Mouse (Mus musculus) T-cell, adult 2 months (primary cell): Measurements from ENCODE around the gene Xrcc6.

Experiments
- DNase-seq: peaks from one replicate; pipeline ENCODE4 v3.0.0; 2022; ENCODE audit warnings: low spot score

The Xrcc6 gene

DNA sequence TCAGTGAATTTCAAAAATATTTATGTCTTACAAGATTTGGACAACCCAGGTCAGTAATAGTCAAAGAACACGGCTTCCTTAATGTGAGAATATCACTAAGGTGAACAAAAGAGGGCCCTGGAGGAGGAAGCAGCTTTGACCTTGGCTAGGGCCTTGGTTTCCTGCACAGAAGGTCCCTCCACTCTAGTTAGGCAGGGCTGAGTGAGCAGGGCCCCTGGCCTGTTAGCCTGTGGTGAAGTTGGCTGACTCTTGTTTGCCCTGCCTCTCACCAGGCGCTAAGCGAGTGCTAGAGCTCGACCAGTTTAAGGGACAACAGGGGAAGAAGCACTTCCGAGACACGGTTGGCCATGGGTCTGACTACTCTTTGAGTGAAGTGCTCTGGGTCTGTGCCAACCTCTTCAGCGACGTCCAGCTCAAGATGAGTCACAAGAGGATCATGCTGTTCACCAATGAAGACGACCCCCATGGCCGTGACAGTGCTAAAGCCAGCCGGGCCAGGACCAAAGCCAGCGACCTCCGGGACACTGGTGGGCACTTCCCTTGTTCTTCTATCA is 35.0 kb downstream of the Xrcc6 start:
- DNase-seq: no peak

GRCm38 (mm10) chr15:82023965-82024635 is 36.5 kb downstream of the Xrcc6 start:
- no peak for DNase-seq

DNA sequence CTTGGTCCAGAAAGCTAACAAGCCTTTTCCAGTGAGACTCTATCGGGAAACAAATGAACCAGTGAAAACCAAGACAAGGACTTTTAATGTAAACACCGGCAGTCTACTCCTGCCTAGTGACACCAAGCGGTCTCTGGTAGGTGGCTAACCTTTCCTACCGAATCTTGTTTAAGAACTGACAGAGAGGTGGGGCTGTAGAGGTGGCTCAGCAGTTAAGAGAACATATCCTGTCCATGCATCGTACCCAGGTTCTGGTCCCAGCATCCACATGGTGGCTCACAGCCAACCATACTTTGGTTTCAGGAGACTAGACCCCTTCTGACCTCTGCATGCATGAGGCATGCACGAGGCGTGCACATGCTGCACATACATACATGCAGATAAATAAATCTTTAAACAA is 39.6 kb downstream of the Xrcc6 start:
- DNase-seq: no peak

GRCm38 (mm10) chr15:82027726-82028125 is 40.1 kb downstream of the Xrcc6 start:
- DNase-seq: no peak

DNA sequence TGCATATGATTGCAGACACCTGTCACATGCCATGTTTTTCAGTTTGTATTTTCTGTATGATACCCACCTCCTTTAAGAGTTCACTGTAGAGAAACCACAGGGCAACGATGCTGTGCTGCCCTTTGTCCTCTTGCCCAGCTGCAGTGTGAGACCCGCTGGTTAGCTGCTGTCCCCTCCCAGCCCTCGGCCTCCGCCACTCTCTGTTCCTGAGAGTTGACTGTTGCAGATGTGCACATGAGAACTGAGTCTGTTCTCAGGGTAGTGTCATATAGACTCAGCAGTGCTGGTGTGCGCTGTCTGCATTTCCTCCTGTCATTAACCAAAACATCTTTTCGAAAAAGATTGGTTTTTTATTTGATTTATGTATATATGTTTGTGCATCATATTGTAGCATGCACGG is 44.8 kb downstream of the Xrcc6 start:
- DNase-seq: no peak

DNA sequence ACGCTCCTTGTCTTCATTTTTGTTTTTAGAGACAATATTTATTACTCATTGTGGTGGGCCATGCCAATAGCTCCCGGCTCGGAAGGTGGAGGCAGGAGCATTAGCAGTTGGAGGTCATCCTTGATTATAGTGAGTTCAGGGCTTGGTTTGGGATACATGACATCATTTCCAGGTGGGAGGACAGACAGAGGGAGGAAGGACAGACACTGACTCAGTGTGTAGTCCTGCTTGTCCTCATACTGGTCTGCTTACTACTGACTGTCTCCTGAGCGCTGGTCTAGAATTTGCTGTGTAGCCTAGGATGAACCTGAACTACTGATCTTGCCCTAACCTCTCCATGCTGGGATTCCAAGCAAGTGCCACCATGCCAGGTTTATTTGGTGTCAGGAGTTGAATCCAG is 46.1 kb downstream of the Xrcc6 start, which contains the start of gene Desi1:
TSS of gene Desi1 (minus strand) at position 101 of the 400 bp plus-strand sequence.
- DNase-seq: no peak

GRCm38 (mm10) chr15:82035904-82036689 is 48.5 kb downstream of the Xrcc6 start:
- DNase-seq: peak; percentile 59

DNA sequence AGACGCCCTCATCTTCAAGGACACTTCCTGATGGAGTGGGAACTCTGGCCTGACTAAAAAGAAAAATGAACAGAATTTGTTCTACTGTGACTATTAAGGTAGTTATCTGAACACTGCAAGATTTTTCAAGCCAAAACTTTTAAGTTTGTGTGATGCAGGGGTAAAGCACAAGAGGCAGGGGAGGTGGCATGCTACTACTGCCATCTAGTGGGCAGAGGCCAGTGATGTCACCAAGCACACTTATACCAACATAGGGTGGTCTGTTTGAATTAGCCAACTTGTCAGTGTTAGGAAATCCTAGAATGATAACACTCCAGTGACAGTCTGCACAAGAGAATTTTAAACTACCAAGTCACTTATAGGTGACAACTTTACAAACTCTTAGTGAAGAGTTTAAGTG is 53.0 kb downstream of the Xrcc6 start:
- DNase-seq: peak; percentile 63

DNA sequence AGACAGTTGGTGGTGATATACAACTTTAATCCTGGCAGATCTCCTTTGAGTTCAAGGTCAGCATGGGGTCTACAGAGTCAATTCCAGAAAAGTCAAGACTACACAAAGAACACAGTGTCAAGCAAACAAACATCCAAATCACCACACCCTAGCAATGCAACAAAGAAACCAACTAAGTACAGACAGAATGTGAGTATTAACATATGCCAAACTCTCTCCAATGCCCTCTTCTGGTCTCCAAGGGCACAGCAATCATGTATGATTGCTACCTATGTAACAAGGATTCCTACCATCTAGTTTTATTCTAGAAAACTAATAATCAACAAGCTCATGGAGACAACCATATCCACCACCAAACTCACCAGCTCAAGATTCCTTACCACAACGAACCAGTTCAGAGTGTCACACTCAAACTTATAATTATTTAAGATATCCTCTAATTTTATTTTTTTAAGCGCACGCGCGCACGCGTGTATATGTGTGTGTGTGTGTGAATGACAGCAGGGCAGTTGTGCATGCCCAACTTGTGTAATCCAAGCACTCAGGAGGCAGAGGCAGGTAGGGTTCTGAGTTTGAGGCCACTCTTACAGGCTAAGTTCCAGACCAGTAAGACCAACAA is 56.6 kb downstream of the Xrcc6 start:
- peak; percentile 36 for DNase-seq

GRCm38 (mm10) chr15:82046246-82046891 is 58.7 kb downstream of the Xrcc6 start:
- no peak for DNase-seq

GRCm38 (mm10) chr15:82047080-82047883 is 59.6 kb downstream of the Xrcc6 start, which contains the start of gene Snu13:
TSS of gene Snu13 (minus strand) at chr15:82047598.
- DNase-seq: peak; percentile 94

GRCm38 (mm10) chr15:82052544-82052943 is 64.9 kb downstream of the Xrcc6 start:
- DNase-seq: no peak

GRCm38 (mm10) chr15:82058719-82059201 is 71.1 kb downstream of the Xrcc6 start, which contains the start of gene 4930407I10Rik:
TSS of gene 4930407I10Rik (plus strand) at chr15:82059151.
- no peak for DNase-seq

DNA sequence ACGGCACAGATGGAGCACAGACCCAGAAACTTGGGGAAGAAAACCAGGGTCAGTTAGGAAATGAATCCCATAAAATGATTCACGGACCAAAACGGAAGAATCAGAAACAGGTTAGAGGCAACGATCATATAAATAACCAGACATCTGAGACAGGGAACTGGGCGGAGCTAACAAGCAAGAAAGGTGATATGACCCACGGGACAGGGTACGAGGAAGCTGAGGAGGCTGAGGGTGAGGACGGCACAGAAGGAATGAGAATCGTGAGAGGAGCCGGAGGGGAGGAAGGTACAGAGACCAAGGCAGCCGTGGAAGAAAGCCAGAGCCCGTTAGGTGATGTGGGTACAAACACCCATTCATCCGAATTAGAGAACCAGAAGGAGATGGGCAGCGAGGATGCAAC is 76.3 kb downstream of the Xrcc6 start:
- DNase-seq: no peak

- peak; percentile 42 for DNase-seq
These were observed 77.9 kb downstream of the Xrcc6 start for GRCm38 (mm10) chr15:82065511-82065910.

DNA sequence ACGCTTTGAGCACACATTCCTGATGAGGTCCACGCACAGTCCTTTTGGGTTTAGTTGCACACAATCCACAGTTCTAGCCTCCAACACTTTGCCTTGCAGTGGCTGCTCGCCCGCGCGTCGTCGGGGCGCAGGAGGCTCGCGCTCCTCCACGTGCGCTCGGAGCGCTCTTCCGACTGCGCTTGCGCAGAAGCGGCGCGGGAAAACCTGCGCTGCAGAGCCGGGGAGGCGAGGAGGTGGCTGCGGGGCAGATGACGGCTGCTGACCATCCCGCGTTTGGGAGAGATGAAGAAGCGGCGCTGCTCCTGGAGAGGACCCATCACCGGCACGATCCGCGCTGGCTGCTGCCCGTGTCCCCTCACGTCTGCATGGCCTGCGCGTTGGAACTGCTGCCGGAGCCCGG is 82.3 kb downstream of the Xrcc6 start, which contains the start of gene Mei1:
TSS of gene Mei1 (plus strand) at position 99 of the 400 bp plus-strand sequence.
- DNase-seq: no peak

DNA sequence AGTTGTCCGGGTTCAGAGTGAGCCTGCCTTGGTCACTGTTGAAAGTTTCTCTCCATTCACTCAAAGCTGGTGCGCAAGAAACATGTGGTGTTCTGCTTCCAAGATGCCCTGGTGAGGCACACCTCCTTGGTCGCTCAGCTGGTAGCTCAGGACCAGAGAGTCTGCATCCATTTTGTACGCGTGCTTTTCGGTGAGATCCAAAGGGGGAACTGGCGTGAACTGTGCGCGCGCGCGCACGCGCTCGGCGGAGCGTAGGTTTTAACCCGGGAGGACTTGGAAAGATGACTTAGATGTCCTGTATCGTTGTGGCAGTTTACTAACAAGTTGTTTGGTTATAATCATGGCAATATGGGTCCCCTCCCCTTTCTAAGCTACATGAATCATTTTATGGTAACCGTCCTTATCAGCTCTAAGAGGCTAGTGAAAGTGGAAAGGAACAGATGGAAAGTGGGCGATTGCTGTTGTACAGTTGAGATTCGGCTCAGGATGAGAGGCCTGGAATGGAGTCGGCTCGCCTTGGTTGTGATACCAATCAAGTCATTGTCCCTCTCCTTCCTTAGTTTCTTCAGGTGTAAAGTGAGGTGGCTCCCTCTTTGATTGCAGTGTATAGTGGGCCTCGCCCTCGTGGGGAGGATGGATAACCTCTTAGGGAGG is 84.3 kb downstream of the Xrcc6 start:
- DNase-seq: no peak

DNA sequence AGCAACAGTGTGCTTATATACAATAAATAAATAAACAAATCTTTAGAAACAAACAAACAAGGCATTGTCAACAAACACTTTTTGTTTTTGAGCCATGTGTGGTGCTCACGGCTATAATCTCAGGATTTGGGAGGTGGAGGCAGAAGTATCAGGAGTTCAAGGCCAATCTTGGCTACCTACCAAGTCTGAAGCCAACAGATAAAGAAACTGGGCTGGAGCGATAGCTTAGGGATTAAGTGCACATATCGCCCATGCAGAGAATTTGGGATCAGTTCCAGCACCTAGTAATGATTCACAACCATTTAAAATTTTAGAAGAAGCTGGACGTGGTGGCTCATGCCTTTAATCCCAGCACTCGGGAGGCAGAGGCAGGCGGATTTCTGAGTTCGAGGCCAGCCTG is 85.9 kb downstream of the Xrcc6 start:
- DNase-seq: no peak

GRCm38 (mm10) chr15:82079883-82080282 is 92.2 kb downstream of the Xrcc6 start:
- DNase-seq: no peak

DNA sequence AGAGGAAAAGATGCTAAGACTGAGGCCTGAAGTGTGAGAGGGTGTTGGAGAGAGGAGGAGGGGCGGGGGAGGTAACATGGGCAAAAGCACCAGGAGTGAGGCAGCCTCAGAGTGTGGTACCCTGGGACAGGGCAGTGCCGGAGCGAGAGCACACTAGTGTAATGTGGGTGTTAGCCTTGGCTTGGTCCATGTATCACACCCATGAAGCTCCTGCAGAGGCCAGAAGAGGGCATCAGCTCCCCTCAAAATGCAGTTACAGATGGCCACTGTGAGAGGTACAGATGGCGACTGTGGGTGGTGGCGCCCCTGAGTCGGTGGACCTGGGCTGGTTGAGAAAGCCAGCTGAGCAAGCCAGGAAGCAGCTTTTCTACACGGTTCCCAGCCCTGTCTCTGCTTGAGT is 93.5 kb downstream of the Xrcc6 start:
- peak; percentile 34 for DNase-seq
